Mouse (Mus musculus) spleen, adult 2 months (tissue): ENCODE measurements at regions not wholly inside any gene's neighbourhood (a gene's known extent, or its start where the extent isn't known, plus 50 kb on each side); places are given as distances from the start of the nearest gene placed in this dataset.

Experiments
- DNase-seq, 2 experiments: peaks; one replicate each; pipeline versions ENCODE4 v3.0.0 to v3.0.0-alpha.2; 2012 to 2021; ENCODE audit warnings: low spot score in 2 of 2, low read depth in 1 of 2
- H3K27ac ChIP-seq: fragments of 200-500 bp; 2 replicates; pipeline ENCODE4 v1.5.1; 2012; ENCODE audit warnings: low read length, inconsistent platforms; ENCODE audit not compliant: insufficient read depth
- H3K27me3 ChIP-seq: fragments of 200-500 bp; 2 replicates; pipeline ENCODE4 v1.6.1; 2012; ENCODE audit warnings: mild to moderate bottlenecking, moderate library complexity, low read length, inconsistent platforms; ENCODE audit not compliant: control insufficient read depth, insufficient read depth
- H3K36me3 ChIP-seq: fragments of 200-500 bp; 2 replicates; pipeline ENCODE4 v1.6.1; 2012; ENCODE audit warnings: mild to moderate bottlenecking, low read length, inconsistent platforms; ENCODE audit not compliant: control insufficient read depth, insufficient read depth
- H3K4me1 ChIP-seq: fragments of 200-500 bp; 2 replicates; pipeline ENCODE4 v1.6.1; 2011; ENCODE audit warnings: inconsistent platforms; ENCODE audit not compliant: control insufficient read depth, insufficient read depth, insufficient read length
- H3K4me3 ChIP-seq: fragments of 200-500 bp; 2 replicates; pipeline ENCODE4 v1.5.1; 2011; ENCODE audit warnings: mild to moderate bottlenecking, inconsistent platforms; ENCODE audit not compliant: insufficient read depth, insufficient read length; ENCODE audit errors: extremely low read depth
- CTCF ChIP-seq: fragments of 200-500 bp; IDR thresholded peaks from 2 replicates; pipeline ENCODE4 v1.5.1; 2011; ENCODE audit warnings: mild to moderate bottlenecking, inconsistent platforms; ENCODE audit not compliant: insufficient read depth, insufficient read length, insufficient replicate concordance; ENCODE audit errors: extremely low read depth
- POLR2A ChIP-seq: fragments of 200-500 bp; IDR thresholded peaks from 2 replicates; pipeline ENCODE4 v1.6.1; 2011; ENCODE audit warnings: low read depth, low read length, inconsistent platforms
- WGBS: fragments of 180-500 bp; shearing (Covaris S2); methylation state at CpG from one replicate; pipeline ENCODE4 v1.1.7; 2018; 5-methylcytosine and 5-hydroxymethylcytosine counted together

DNA sequence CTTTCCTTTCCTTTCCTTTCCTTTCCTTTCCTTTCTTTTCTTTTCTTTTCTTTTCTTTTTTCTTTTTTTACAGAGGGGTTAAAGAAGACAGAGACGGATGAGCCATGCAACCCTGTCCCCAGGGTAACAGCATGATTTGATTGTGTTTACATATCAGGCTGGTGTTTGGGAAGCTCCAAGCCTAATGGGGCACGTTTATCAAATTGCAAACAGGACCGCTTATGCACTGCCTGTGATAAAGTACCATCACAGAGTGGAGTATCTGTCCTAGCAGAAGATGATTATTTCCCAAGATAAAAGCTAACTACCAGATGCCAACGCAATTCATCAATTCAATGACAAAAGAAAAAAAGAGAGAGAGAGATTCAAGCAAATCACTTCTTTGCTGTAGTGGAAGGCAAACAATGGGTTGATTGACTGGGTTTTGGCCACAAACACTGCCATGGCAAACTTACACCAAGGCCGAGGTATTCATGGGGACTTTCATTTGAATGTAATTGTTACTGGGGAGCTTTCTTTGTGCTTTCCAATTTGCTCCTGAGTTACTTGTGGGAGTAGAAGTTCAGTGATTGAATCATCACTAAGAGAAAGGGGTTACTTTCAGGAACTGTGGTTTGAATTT is 1450.1 kb downstream of the Slc22a22 start:
- H3K4me1 ChIP-seq = no peaks in the 10 kb centered on the region
- no peaks in the 10 kb centered on the region for H3K36me3 ChIP-seq
- DNase-seq = no peak
- no peak overlapping the region for H3K4me3 ChIP-seq
- TF ChIP-seq CTCF (no peak), POLR2A (no peak)
- no peaks in the 10 kb centered on the region for H3K27me3 ChIP-seq
- 83% methylated on average over 5 of the region's 5 CpGs for WGBS
- no peak overlapping the region for H3K27ac ChIP-seq

- no peaks in the 10 kb centered on the region for H3K4me1 ChIP-seq
- H3K36me3 ChIP-seq = no peaks in the 10 kb centered on the region
- H3K27ac ChIP-seq = no peak overlapping the region
- TF ChIP-seq CTCF = no peak
- no peak for TF ChIP-seq POLR2A
- no peaks in the 10 kb centered on the region for H3K27me3 ChIP-seq
- DNase-seq = no peak
- 88% methylated on average over 1 of the region's 1 CpGs for WGBS
- H3K4me3 ChIP-seq = no peak overlapping the region
Observed at GRCm38 (mm10) chr15:56024705-56025104, 1452.7 kb downstream of the Slc22a22 start.

DNA sequence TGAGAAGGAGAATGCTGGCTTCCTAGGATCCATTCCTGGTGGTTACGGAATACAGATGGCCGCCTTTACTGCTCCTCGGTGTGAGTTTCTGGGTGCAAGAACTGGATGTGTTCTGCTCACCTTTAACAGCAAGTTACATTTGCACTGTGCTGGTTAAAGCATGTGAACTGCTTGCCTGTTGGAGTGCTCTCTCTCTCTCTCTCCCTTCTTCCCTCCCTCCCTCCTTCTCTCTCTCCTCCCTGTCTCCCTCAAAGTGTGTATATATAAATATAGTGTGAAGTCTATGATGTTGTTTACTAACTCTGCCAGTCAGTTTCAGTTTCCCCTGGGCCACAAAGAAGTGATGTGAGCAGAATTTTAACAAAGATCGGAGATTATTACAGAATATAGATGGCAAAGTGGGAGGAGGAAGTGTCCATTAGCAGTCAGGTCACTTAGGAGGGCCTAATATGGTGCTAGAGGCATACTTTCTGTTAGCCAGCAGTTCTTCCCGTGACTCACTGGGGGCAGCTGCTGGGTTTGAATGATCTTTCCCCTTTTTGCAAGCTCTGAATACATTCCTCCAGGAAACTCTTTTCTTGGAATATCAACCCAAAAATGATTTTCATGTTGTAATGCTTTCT is 1453.5 kb downstream of the Slc22a22 start:
- TF ChIP-seq POLR2A = no peak
- TF ChIP-seq CTCF = no peak
- Histone ChIP-seq H3K27me3 (no peaks in the 10 kb centered on the region), H3K36me3 (no peaks in the 10 kb centered on the region), H3K4me1 (no peaks in the 10 kb centered on the region), H3K27ac (no peak overlapping the region), H3K4me3 (no peak overlapping the region)
- WGBS = 89% methylated on average over 5 of the region's 5 CpGs
- no peak for DNase-seq

DNA sequence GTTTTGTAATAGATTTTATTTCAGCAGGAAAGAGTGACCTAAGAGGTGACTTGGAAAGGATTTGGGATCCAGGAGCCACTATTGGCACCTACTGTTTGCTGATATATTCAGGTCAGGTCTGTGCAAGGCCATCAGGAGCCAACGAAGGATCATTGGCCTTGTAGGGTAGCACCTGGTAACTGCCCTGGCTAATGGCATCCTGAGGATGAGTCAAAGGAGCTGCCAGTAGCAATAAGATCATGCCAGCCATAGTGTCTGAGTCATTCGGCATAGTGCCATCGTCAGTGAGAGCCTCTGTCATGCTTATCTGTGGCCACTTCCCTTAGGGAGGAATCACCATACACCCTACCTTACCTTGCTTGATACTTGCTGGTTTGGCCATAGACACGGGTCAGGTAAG is 1455.1 kb downstream of the Slc22a22 start:
- Histone ChIP-seq H3K36me3 (no peaks in the 10 kb centered on the region), H3K4me3 (no peak overlapping the region), H3K4me1 (no peaks in the 10 kb centered on the region), H3K27ac (no peak overlapping the region), H3K27me3 (no peaks in the 10 kb centered on the region)
- TF ChIP-seq CTCF = no peak
- TF ChIP-seq POLR2A = no peak
- 92% methylated on average over 4 of the region's 4 CpGs for WGBS
- no peak for DNase-seq

DNA sequence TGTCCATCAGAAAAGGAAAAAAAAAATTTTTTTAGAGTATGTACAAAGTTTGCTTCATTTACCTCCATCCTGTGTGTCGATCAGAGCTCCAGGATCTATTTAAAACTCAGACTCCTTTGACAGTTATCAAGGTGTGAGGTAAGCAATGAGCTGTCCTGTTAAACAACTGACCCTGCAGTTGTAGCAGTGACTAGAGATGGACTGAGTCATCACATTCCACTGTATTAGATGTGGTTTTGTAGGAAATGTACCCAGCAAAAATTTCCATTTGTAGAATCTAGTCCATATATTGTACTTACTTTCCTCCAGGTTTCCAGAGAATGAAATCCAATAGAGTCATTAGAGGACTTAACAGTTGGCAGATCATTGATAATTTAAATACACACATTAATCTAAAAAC is 1459.3 kb downstream of the Slc22a22 start:
- 71% methylated on average over 1 of the region's 1 CpGs for WGBS
- TF ChIP-seq POLR2A (no peak), CTCF (no peak)
- H3K36me3 ChIP-seq = no peaks in the 10 kb centered on the region
- DNase-seq = no peak
- no peaks in the 10 kb centered on the region for H3K27me3 ChIP-seq
- no peaks in the 10 kb centered on the region for H3K4me1 ChIP-seq
- H3K27ac ChIP-seq = no peak overlapping the region
- H3K4me3 ChIP-seq = no peak overlapping the region

DNA sequence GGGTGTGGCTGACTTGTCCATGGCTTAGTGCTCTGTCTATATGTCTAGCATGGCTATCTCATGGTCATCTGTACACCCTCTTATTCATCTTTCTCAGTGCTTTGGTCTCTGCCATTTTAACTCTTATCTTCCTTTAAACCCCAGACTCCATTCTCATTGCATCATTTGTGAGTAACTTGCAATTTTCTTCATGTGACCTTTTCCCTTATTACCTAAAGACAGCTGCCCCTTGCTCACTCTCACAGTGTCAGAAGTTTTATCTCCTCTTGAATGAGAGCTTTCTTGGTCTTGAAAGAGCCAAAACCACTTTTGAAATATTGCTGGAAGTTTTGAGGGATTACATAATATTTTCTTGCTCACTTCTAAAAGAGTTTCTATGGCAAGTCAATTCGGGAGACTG is 1459.9 kb downstream of the Slc22a22 start:
- TF ChIP-seq CTCF = no peak
- no peak for TF ChIP-seq POLR2A
- Histone ChIP-seq H3K4me3 (no peak overlapping the region), H3K27me3 (no peaks in the 10 kb centered on the region), H3K27ac (no peak overlapping the region), H3K36me3 (no peaks in the 10 kb centered on the region), H3K4me1 (no peaks in the 10 kb centered on the region)
- WGBS = 88% methylated on average over 1 of the region's 1 CpGs
- no peak for DNase-seq

GRCm38 (mm10) chr15:56016070-56016469 is 1461.4 kb downstream of the Slc22a22 start:
- DNase-seq = no peak
- H3K27me3 ChIP-seq = no peaks in the 10 kb centered on the region
- H3K4me1 ChIP-seq = no peaks in the 10 kb centered on the region
- no peak overlapping the region for H3K27ac ChIP-seq
- no peak overlapping the region for H3K4me3 ChIP-seq
- no peaks in the 10 kb centered on the region for H3K36me3 ChIP-seq
- 85% methylated on average over 1 of the region's 1 CpGs for WGBS
- TF ChIP-seq POLR2A = no peak
- no peak for TF ChIP-seq CTCF
